Mouse (Mus musculus) right cerebral cortex, postnatal 36 days (tissue): ENCODE data around the gene Hs3st2.

Experiments
- DNase-seq, 2 experiments: peaks; one replicate each; pipeline ENCODE4 v3.0.0; 2022; ENCODE audit warnings: low spot score in 2 of 2, mixed read lengths in 1 of 2

Hs3st2 gene

DNA sequence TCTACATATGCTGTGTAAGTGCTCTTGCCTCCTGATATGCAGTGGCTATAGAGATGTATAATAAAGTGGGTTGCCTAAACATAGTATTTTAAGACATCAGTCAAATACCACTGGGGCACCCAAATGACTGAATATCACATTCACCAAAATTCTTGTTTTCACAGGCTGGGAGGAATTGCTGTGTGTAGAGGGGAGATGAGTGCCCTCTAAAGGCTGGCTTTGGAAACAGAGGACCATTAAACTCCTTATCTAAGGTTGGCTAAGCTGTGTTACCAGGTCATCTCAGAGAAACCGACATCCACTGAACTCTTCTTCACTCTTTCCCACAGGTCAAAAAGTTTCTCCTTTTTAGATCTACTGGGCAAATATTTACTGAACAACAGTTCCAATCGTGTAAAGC is 150.8 kb downstream of the Hs3st2 start:
- DNase-seq: no peak

DNA sequence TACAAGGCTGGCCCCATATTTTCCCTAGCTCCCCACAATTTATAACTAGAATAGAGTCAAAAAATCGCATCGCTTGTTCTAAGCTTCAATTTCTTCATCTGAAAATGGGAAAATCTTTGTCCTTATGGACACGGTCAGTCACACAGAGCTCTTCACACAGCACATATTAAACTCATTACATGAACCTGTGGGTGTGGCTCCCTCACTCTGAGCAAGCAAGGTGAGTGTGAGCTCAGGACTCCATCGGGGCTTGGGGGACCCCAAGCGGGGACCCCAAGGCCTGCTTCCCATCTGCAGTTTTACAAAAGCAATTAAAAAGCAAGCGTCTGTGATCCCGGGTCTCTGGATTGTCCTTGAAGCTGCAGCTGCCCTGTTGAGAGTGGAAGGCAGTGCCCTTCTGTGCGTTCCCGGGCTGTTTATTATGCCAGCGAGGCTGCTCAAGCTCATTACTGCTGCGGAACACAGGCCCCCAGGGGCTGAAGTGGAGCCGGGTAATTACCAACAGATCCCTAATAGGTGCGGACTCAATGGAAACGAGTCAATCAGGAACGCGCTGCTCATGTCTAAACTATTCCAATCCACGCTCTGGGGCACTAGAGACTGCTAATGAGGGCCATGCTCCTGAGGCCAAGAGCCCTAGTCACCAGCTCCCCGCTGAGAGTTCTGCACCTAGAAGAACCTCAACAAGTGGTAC is 157.8 kb downstream of the Hs3st2 start:
- DNase-seq: peak; percentile 42 to 44
